25 mouse cellular contexts compared by ENCODE assay signal in genomic region chr4:106792276-106792675, GRCm38 (mm10). TPM values are rescaled to one million over a fixed set of nuclear protein-coding genes. Genes with fewer than 3 reads are reported as not detected.
DNase-seq lines count a peak whose midpoint lies in the region; ATAC-seq and TF ChIP-seq lines count a peak whose summit lies in the region.
"Had no signal": no experiment of that assay in that cellular context is flagged by ENCODE, and none has a peak within 500 bp of the region (broad histone marks: within the 10 kb centered on the region; RNA-seq: fewer than 3 reads in every experiment).

No protein-coding gene starts in this region.

- H3K4me3 ChIP-seq in MEL (ENCODE audit: control insufficient read depth in 1 of 2, insufficient read depth in 1 of 2, low read depth in 2 of 2, low read length in 2 of 2): no peak overlapping the region
- H3K4me3 ChIP-seq in intestine, embryonic 15.5 days (replicated peaks): no peak overlapping the region
- H3K4me3 ChIP-seq in liver, embryonic 14.5 days (ENCODE audit: insufficient read depth in 1 of 2, low read depth in 2 of 2, low read length in 2 of 2): peak overlapping the region in 1 of 2 experiments; percentile 1; a peak in 1 of 4 replicates
- H3K4me3 ChIP-seq: forebrain, embryonic 12.5 days; limb, embryonic 13.5 days; lung, embryonic 15.5 days had no signal

- TF ChIP-seq RAD21 in MEL (IDR thresholded peaks at IDR 0.05; ENCODE audit: low read depth, low read length): no peak

- peak; percentile 86 for ATAC-seq in intestine, embryonic 15.5 days
- peak; percentile 90 for ATAC-seq in liver, embryonic 14.5 days (ENCODE audit: insufficient read depth)
- no peak for ATAC-seq in monocyte, adult 5-6 weeks (replicated peaks; ENCODE audit: insufficient number of reproducible peaks, low FRiP score, low TSS enrichment, poor library complexity, severe bottlenecking)

- no peaks in the 10 kb centered on the region for H3K79me2 ChIP-seq in MEL (ENCODE audit: control insufficient read depth, insufficient read depth, low read length, poor library complexity)

- H3K27ac ChIP-seq in MEL (ENCODE audit: control insufficient read depth, low read depth, low read length): no peak overlapping the region
- peak overlapping the region; percentile 56 for H3K27ac ChIP-seq in intestine, embryonic 15.5 days
- H3K27ac ChIP-seq in liver, embryonic 14.5 days: peak overlapping the region; percentile 62
- H3K27ac ChIP-seq: forebrain, embryonic 12.5 days; hindbrain, embryonic 14.5 days; limb, embryonic 13.5 days; lung, embryonic 15.5 days; macrophage had no signal

- no peak for TF ChIP-seq EP300 in MEL (IDR thresholded peaks at IDR 0.05; ENCODE audit: low read depth in 1 of 2, low read length in 2 of 2)
- TF ChIP-seq EP300 in liver, embryonic 14.5 days (IDR thresholded peaks at IDR 0.05; ENCODE audit: low read depth): no peak

- H3K4me2 ChIP-seq in intestine, embryonic 15.5 days (replicated peaks): peak overlapping the region; percentile 11; the same call in 1 of the 2 replicates
- H3K4me2 ChIP-seq in liver, embryonic 14.5 days (ENCODE audit: low read depth): peak overlapping the region; percentile 58
- H3K4me2 ChIP-seq: forebrain, embryonic 12.5 days; hindbrain, embryonic 14.5 days; limb, embryonic 13.5 days; lung, embryonic 15.5 days had no signal

- TF ChIP-seq CTCF in MEL (IDR thresholded peaks at IDR 0.05 in 2 of 3, conservative IDR thresholded peaks at IDR 0.05 in 1 of 3; ENCODE audit: control insufficient read depth in 1 of 3, insufficient read depth in 1 of 3, low read depth in 2 of 3, low read length in 3 of 3, poor library complexity in 1 of 3, severe bottlenecking in 1 of 3): no peak
- TF ChIP-seq CTCF in liver, embryonic 14.5 days (IDR thresholded peaks at IDR 0.05; ENCODE audit: low read depth): peak; percentile 74

- peaks cover 0 to 32% of the 10 kb centered on the region in 2 experiments; a peak in 2 of 4 replicates for H3K36me3 ChIP-seq in MEL (ENCODE audit: control insufficient read depth in 1 of 2, insufficient read depth in 2 of 2, low read length in 2 of 2)
- H3K36me3 ChIP-seq in intestine, embryonic 15.5 days: no peaks in the 10 kb centered on the region
- no peaks in the 10 kb centered on the region for H3K36me3 ChIP-seq in liver, embryonic 14.5 days (replicated peaks; ENCODE audit: control insufficient read depth, insufficient read depth, low read depth)
- H3K36me3 ChIP-seq: forebrain, embryonic 12.5 days; limb, embryonic 13.5 days; lung, embryonic 15.5 days had no signal

- no peaks in the 10 kb centered on the region for H3K9me3 ChIP-seq in MEL (replicated peaks; ENCODE audit: insufficient read depth, low read length)
- H3K9me3 ChIP-seq in intestine, embryonic 15.5 days: no peaks in the 10 kb centered on the region
- no peaks in the 10 kb centered on the region for H3K9me3 ChIP-seq in liver, embryonic 14.5 days (ENCODE audit: control insufficient read depth, low read length)
- H3K9me3 ChIP-seq: forebrain, embryonic 12.5 days; limb, embryonic 13.5 days; lung, embryonic 15.5 days had no signal

- H3K4me1 ChIP-seq in MEL (ENCODE audit: control insufficient read depth in 1 of 2, insufficient read depth in 2 of 2, low read length in 2 of 2): peaks cover 22 to 62% of the 10 kb centered on the region in 2 experiments
- H3K4me1 ChIP-seq in intestine, embryonic 15.5 days (replicated peaks): peaks cover 35% of the 10 kb centered on the region
- H3K4me1 ChIP-seq in liver, embryonic 14.5 days (replicated peaks; ENCODE audit: control insufficient read depth in 2 of 2, insufficient read depth in 2 of 2, low read length in 1 of 2): peaks cover 38 to 51% of the 10 kb centered on the region in 2 experiments

- TF ChIP-seq POLR2A in MEL (IDR thresholded peaks at IDR 0.05; ENCODE audit: control insufficient read depth in 1 of 2, insufficient read depth in 1 of 2, low read depth in 1 of 2, low read length in 2 of 2, poor library complexity in 1 of 2): no peak

- no peak overlapping the region for H3K9ac ChIP-seq in MEL (ENCODE audit: control insufficient read depth, low read depth, low read length, poor library complexity, severe bottlenecking)
- H3K9ac ChIP-seq in intestine, embryonic 15.5 days: no peak overlapping the region
- H3K9ac ChIP-seq in liver, embryonic 14.5 days (replicated peaks): peak overlapping the region; percentile 43
- H3K9ac ChIP-seq: forebrain, embryonic 12.5 days; hindbrain, embryonic 14.5 days; limb, embryonic 13.5 days; lung, embryonic 15.5 days had no signal

- peak; percentile 40 for DNase-seq in MEL (ENCODE audit: low read depth, low spot score)
- peak; percentile 65 for DNase-seq in c-Kit-negative CD71-positive TER-119-positive erythroid progenitor cells, embryonic 14.5 days (ENCODE audit: low read depth, low spot score)
- peak; percentile 58 to 64 (median 58) for DNase-seq in liver, embryonic 14.5 days (ENCODE audit: low read depth in 3 of 3, low spot score in 3 of 3)
- DNase-seq in gastrocnemius, adult 8-10 months (ENCODE audit: low spot score in 2 of 2): no peak
- DNase-seq in urinary bladder, postnatal 14 days (ENCODE audit: low spot score): no peak
- DNase-seq in frontal cortex, adult 2 months (ENCODE audit: extremely low spot score in 1 of 2, low spot score in 1 of 2): no peak
- DNase-seq: adrenal gland, adult 8-10 months; cerebellum, adult 11-12 months; cerebellum, postnatal 14 days; embryo, embryonic 11 days; gastrocnemius, postnatal 10 days; heart, adult 18-20 months; kidney, adult 11 months; midbrain, embryonic 14.5 days; thymus, postnatal 4 days had no signal

- H3K27me3 ChIP-seq in MEL (ENCODE audit: control insufficient read depth in 1 of 2, insufficient read depth in 2 of 2, low read length in 2 of 2): no peaks in the 10 kb centered on the region
- H3K27me3 ChIP-seq in intestine, embryonic 15.5 days (replicated peaks): no peaks in the 10 kb centered on the region
- no peaks in the 10 kb centered on the region for H3K27me3 ChIP-seq in liver, embryonic 14.5 days (ENCODE audit: control insufficient read depth, insufficient read depth, low read length)
- H3K27me3 ChIP-seq: forebrain, embryonic 12.5 days; limb, embryonic 13.5 days; lung, embryonic 15.5 days had no signal

TF ChIP-seq in MEL, 35 proteins besides CTCF, POLR2A, EP300 and RAD21:
- TF ChIP-seq CHD1 (IDR thresholded peaks at IDR 0.05; ENCODE audit: low read depth, low read length) (no peak), SMC3 (IDR thresholded peaks at IDR 0.05; ENCODE audit: low read depth, low read length) (no peak), RCOR1 (IDR thresholded peaks at IDR 0.05; ENCODE audit: low read depth, low read length) (no peak), BHLHE40 (IDR thresholded peaks at IDR 0.05; ENCODE audit: borderline replicate concordance, low read depth, low read length) (no peak), TAL1 (IDR thresholded peaks at IDR 0.05; ENCODE audit: low read length) (no peak), JUND (IDR thresholded peaks at IDR 0.05; ENCODE audit: low read depth, low read length) (no peak), UBTF (IDR thresholded peaks at IDR 0.05; ENCODE audit: borderline replicate concordance, insufficient read depth, low read depth, low read length) (no peak), MYC (IDR thresholded peaks at IDR 0.05; ENCODE audit: low read depth, low read length) (no peak), USF2 (IDR thresholded peaks at IDR 0.05; ENCODE audit: borderline replicate concordance in 1 of 2, insufficient read depth in 1 of 2, low read depth in 1 of 2, low read length in 2 of 2) (no peak), MAZ (IDR thresholded peaks at IDR 0.05; ENCODE audit: low read depth, low read length) (no peak), SIN3A (IDR thresholded peaks at IDR 0.05; ENCODE audit: low read length) (no peak), USF1 (IDR thresholded peaks at IDR 0.05; ENCODE audit: low read depth, low read length) (no peak), GABPA (IDR thresholded peaks at IDR 0.05; ENCODE audit: low read depth, low read length) (no peak), KAT2A (conservative IDR thresholded peaks at IDR 0.05; ENCODE audit: low read depth, low read length) (no peak), MYB (IDR thresholded peaks at IDR 0.05; ENCODE audit: low read depth, low read length) (no peak), NRF1 (IDR thresholded peaks at IDR 0.05; ENCODE audit: insufficient read depth, low read depth, low read length, poor library complexity, severe bottlenecking) (no peak), E2F4 (IDR thresholded peaks at IDR 0.05; ENCODE audit: borderline replicate concordance, low read depth, low read length) (no peak), POLR2AphosphoS2 (IDR thresholded peaks at IDR 0.05; ENCODE audit: low read length) (no peak)
TF ChIP-seq in MEL: peak in this region for 0.

RNA-seq across cellular contexts. Expression of gene Acot11, which starts 12.5 kb away (rescaled TPM):
- total RNA-seq in MEL (2012; rRNA removed): 1.5 and 1.8 TPM in 2 replicates
- 1 to 10 TPM in 1 of 2 experiments, not detected in 1; 2.5 TPM for polyA plus RNA-seq in MEL (2012; ENCODE audit: insufficient read depth in 1 of 2, insufficient read length in 2 of 2, low read depth in 1 of 2, low replicate concordance in 2 of 2, missing spikeins in 1 of 2)
- 12.2 and 14.1 TPM in 2 replicates for polyA plus RNA-seq in intestine, embryonic 15.5 days (2015; fragmentation: Nextera tagmentation; extraction: Ambion mirVana)
- polyA plus RNA-seq in liver, embryonic 14.5 days (2012; rRNA removed): 3.9 and 4.1 TPM in 2 replicates
- polyA plus RNA-seq in liver, embryonic 14.5 days (2014; fragmentation: Nextera tagmentation; extraction: Ambion mirVana): 4.1 and 5.1 TPM in 2 replicates
- total RNA-seq in gastrocnemius, adult 8-10 months (2022): 10 to 100 TPM in 2 of 4 experiments, 1 to 10 TPM in 2; 9.1 to 12.9 (median 10.1) TPM
- 6.8 to 11.0 TPM (median 8.8 TPM) in 3 replicates for total RNA-seq in monocyte, adult 5-6 weeks (2017)
- polyA plus RNA-seq in frontal cortex, adult 2 months (2012; rRNA removed): 19.4 and 21.4 TPM in 2 replicates

RNA-seq across cellular contexts. Expression of gene Fam151a, which starts 58.6 kb away (rescaled TPM):
- 0.08 and 0.10 TPM in 2 replicates for total RNA-seq in MEL (2012; rRNA removed)
- not detected for polyA plus RNA-seq in MEL (2012; ENCODE audit: insufficient read depth in 1 of 2, insufficient read length in 2 of 2, low read depth in 1 of 2, low replicate concordance in 2 of 2, missing spikeins in 1 of 2)
- polyA plus RNA-seq in intestine, embryonic 15.5 days (2015; fragmentation: Nextera tagmentation; extraction: Ambion mirVana): 1.2 and 1.3 TPM in 2 replicates
- 0.03 and 0.06 TPM in 2 replicates for polyA plus RNA-seq in liver, embryonic 14.5 days (2012; rRNA removed)
- not detected in 2 replicates for polyA plus RNA-seq in liver, embryonic 14.5 days (2014; fragmentation: Nextera tagmentation; extraction: Ambion mirVana)
- not detected for total RNA-seq in gastrocnemius, adult 8-10 months (2022)
- total RNA-seq in monocyte, adult 5-6 weeks (2017): not detected in 3 replicates
- 0.11 TPM in 1 of 2 replicates, not detected in the other for polyA plus RNA-seq in frontal cortex, adult 2 months (2012; rRNA removed)
- total RNA-seq: gastrocnemius, postnatal 10 days; layer of hippocampus, postnatal 10 days; left cerebral cortex, postnatal 10 days; neutrophil, adult 5-6 weeks had no signal
- polyA plus RNA-seq: forebrain, embryonic 12.5 days; hindbrain, embryonic 14.5 days; macrophage; midbrain, embryonic 14.5 days had no signal

Comparison
In these comparisons a context has a peak if more than half of its experiments do, and no peak if none do; other contexts are left out.
1. DNase-seq: peak in MEL (single experiment), c-Kit-negative CD71-positive TER-119-positive erythroid progenitor cells, embryonic 14.5 days (single experiment) and liver, embryonic 14.5 days (3 of 3); none in gastrocnemius, adult 8-10 months (0 of 2), urinary bladder, postnatal 14 days (single experiment) and frontal cortex, adult 2 months (0 of 2).